Mouse (Mus musculus) layer of hippocampus, adult 11-12 months (tissue): ENCODE results near the gene Intu.

Source experiments
- DNase-seq: peaks from one replicate; pipeline ENCODE4 v3.0.0; 2022; ENCODE audit warnings: low spot score

Gene Intu

DNA sequence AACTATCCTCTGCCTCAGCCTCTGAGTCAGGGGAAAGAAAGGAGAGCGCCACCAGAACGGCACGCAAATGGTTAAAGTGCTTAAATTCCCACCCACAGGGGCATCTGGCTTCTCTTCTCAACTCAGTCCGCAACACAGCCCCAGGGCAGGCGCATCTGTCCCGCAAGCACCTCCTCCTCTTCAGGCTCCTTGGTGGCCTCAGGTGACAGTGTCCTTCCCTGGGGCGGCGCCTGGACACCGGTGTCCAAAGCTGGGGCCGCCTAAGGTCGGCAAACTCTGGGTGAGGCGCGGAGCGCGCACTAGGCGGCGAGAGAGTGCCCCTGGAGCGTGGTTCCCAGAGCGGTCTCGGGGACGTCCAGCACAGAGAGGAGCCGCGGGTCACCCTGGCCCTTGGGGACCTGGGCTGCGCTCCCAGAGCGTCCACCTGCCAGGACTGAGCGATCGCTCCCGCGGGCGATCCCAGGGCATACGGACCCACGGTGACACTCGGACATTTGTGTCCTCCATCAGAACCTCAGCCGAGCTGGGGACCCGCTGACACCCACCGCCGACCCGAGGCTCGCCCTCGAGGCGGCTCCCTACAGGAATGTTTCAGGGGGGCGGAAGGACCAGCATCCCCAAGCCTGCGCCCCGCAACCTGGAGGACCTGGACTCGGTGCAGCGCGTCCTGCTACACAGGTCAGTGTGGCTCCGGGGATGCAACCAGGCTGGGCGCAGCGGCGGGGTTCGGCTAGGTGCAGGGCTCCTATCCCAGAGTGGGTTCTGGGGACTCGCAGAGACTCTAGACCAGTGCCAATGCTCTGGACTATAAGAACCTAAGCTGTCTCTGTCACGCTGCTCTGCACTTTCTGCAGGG is at the start of gene Intu:
Gene Intu, plus strand, starts transcription at position 1 of the 856 bp plus-strand sequence.
- DNase-seq: peak; percentile 35

DNA sequence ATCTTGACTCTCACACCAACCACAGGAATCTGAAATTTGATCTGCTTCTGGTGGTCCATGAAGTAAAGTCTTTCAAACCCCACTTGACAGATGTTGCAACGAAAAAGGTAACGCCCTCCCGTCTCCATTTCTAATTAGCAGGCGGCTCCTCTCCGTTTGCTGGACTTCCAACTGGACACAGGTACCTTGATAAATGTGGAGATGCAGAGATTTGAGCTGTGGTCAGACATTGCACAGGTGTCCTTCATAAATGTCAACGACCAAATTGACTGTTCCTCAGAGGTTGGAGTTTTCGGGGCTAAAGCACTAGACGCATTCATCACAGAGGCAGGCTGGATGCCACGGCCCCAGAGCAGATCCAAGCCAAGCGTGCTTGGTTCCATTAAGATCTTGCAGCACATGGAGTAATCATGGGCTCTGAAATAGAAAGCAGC is 47.8 kb upstream of the Intu start:
- no peak for DNase-seq

DNA sequence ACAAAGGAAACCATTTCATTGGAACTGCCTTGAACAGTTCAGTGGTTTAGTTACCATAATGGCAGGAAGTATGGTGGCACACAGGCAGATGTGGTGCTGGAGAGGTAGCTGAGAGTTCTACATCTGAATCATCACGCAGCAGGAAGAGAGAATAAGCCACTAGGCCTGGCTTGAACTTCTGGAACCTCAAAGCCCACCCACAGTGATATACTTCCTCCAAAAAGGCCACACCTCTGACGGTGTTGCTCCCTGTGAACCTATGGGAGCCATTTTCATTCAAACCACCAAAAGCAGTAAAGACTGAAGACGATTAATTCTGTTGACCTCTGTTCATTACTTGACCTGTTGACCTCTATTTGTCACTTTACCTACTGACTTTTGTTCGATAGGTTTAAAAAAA is 43.7 kb upstream of the Intu start:
- no peak for DNase-seq

DNA sequence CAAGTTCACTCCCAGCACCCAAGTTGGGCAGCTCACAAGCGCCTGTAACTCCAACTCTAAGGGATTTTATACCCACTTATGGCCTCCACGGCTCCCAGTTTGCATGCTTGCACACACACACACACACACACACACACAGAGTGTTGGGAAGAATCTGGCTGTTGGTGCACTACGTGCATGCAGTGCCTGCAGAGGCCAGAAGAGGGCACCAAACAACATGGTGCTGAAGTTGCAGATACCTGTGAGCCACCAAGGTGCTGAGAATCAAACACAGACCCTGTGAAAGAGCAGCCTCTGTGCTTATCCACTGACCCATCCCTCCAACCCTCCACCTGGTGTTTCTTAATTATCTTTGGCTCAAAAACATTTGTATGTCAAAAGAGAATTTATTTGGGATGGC is 39.3 kb upstream of the Intu start:
- no peak for DNase-seq

DNA sequence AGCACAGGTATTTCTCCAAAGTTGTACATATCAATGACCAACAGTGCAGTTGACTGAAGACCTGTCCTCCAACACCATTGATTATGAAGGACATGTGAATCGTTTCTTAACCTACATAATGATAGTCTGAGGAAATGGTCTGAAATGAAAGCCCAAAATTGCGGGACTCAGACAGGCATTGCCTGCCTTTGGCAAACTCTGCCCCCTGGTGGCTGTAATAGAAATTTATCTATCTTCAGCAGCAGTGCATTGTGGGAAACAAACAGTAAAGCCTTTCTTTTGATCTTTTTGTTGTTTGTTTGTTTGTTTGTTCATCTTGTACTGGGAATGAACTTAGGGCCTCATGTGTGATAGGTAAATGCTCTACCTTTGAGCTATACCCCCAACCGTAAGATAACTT is 32.2 kb upstream of the Intu start:
- DNase-seq: no peak

DNA sequence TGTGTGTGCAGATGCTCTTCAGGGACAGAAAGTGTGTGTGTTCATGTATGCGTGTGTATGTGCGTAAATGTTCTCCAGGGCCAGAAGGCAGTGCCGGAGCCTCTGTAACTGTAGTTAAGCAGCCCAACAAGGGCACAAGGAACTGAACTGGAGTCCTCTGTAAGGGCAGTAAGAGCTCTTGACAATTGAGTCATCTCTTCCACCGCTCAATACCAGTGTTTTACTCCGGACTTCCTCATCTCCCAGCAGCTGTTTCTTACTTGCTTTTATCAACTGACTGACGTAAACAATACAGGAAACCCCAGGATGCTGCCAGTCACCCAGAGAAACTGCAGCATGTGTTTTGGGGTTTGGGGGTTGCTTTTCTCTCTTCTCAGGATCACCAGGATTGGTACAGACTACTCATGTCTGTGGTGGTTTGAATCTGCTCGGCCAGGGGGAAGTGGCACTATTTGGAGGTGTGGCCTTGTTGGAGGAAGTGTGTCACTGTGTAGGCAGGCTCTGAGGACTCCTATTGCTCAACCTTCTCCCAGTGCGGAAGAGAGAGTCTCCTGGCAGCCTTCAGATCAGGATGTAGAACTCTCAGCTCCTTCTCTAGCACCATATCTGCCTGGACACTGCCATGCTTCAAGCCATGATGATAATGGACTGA is 30.8 kb upstream of the Intu start:
- DNase-seq: no peak

DNA sequence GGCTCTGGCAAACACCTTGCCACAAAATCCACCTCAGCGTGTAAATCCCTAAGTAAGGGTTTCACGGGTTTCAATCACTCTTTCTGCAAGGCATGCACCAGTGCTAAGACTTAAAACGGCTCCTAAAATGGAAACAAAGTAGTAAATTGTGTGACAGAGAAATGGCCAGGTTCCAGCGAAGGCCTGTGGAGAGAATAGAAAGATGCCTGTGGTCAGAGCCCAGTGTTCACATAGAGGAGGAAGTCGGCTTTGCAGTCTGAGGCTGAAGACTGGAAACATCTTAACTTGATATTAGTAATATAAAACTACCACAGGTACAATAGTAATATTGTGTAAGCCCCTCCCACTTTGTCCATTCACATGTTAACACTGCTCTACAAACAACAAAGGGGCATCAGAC is 26.7 kb upstream of the Intu start:
- DNase-seq: no peak

DNA sequence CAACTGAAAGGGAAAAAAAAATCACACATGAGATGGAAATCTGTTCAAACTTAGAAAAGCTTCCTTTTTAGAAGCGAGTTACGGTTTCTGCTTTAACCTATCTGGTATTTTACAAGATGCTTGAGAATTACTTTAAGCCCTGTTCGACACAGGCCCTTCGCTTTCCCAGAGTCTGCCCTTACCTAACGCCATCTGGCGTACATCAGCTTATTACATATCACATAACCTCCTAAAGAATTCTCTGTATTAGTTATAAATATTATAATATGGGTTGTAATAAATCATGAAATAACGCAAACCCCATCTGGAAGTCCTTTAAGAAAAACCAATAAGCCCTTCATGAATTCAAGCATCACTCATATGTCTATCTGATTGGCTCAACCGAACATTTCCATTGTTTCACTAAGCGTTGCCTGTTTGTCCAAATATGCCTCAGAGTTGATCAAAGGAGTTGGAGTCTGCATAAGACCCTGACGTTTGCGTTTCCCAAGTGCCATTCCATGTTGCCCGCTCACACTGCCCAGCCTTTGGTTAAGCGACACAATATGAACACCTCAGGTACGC is 25.6 kb upstream of the Intu start:
- no peak for DNase-seq

DNA sequence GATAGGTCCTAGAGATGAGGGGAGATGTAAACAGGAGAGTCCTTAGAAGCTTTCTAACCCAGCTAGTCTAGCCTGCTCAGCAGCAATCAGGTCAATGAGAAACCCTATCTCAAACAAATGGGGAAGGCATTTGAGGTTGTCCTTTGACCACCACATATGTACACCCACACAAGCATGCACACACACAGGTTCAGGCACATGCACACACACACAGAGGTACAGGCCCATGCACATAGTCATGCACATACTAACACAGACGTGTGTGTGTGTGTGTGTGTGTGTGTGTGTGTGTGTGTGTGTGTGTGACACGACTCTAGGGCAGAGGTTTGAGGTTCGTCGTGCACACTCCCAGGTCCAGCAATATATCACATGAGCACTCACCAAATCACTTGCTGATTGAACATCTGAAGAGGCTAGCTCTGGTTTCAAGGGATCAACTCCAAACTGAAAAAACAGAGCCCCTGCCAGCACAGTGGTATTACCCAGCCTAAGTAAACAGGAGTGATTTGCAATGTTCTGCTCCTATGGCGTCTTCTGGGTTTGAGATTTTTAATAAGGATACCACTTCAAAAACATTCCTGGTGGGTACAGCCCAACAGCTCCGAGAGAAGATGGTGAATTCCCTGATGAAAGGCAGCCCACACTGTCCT is 22.0 kb upstream of the Intu start:
- no peak for DNase-seq

DNA sequence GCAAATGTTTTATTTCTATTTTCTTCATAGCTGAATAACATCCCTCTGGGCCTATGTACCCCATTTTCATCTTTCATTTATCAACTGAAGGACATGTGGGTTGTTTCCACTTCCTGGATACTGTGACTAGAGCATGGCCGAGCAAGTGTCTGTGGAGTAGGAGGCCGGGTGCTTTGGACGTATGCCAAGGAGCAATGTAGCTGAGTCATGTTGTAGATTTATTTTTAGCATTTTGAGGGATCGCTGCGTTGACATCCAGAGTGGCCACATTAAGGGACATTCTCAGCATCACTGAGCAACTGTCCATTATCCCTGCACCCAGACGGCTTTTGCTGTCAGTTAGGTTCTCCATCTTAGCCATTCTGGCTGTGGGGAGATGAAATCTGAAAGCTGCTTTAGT is 20.5 kb upstream of the Intu start:
- no peak for DNase-seq

DNA sequence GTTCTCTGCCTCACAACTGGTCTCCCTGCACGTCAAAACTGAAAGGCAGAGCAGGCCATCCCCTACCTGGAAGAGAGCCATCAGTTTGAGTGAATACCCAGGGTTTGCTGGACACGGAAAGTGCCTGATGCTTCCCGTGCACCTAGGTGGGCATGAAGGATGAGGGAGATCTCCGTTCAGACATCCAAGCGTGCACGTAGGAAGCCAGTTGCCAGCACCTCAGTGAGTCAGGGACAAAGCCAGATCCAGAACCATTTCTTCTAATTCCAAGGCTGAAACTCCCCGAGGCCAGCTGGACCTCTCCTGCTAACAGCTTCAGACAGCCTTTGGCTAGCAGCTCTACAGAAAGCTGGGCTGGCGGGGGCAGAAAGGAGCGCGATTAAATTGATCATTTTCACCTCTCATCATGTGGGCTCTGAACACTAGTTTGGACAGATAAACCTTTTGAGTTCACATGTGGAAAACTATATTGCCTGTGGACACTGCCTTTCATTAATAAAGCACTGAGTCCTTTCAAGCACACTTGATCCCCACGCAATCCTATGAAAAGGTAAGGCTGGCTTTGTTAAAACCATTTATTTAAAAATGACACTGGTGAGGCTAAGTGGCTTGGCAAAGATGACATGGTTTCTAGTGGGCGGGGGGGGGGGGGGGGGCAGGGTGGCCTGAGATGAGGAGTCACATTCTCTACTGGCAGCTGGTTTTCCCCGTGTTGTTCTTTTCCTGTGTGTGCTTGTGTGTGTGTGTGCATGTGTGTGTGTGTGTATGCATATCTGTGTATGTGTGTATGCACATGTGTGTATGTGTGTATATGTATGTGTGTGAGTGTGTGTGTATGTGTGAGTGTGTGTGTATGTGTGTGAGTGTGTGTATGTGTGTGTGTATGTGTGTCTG is 17.9 kb upstream of the Intu start:
- no peak for DNase-seq

DNA sequence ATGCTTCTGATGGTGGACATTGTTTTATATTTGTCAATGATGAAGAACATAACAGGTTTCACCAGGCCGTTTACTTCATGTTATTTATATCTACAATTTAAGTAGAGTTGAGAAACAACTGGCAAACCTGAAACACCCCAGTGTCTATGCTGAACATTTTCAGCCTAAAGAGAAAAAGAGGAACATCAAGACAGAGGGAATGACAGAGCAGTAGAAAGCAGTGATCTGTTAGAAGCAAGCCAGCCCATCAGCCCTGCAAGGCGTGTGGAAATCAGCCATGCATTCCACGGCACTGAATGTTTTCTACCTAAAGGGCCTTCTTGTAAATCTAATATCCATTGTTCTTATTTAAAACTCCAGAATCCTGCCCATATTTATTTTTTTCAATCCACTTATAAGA is 12.8 kb upstream of the Intu start:
- no peak for DNase-seq

DNA sequence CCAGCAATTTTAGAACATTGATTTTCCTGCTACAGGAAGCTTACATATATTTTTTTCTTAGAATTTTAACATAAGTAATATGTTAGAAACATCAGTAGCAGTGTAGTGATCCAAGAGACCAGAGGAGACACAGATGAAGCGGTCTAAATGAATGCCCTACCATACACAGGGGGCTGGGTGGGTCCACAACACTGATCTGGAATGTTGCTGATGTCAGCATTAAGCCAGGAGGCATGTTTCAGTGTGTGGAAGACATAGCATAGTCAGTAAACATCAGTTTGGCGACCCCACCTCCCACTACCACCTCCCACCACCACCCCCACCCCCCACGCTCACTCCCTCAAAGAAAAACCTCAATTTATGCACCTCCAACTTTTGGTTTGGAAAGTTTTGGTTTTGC is 11.5 kb upstream of the Intu start:
- no peak for DNase-seq

DNA sequence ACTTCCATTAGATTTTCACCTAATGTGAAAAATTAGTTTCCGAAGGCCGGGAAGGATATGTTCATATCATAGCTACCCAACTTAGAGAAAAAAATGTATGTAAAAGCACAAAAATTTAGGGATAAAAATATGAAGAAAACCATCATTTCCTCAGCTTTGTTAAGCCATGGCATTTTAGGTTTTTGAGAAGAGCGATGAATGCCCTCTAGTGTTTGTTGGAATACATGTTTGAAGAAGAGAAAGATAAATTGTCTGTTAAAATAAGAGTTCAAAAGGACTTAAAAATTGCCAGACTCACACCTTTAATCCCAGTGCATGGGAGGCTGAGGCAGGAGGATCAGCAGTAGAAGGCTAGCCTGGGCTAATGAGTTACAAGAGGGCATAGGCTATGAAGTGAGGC is 10.5 kb upstream of the Intu start:
- DNase-seq: no peak

DNA sequence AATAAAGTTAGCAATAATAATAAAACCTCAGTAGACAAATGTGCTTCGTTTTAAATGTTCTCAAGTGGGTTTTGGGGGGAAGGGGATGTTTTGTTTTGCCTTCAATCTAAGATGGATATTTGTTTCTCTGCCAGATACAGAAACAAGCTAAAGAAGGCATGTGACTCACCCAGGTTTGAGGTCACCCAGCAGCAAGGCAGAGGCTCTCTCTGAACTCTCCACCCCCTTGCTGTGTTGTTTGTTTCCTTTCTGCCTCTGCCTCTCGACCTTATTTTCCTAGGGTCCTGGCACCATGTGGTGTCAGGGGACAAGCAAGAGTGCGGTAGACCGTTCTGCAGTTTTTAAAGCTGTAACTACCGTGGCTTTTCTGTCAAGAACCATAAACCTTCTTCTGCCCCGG is 8.6 kb upstream of the Intu start:
- no peak for DNase-seq

DNA sequence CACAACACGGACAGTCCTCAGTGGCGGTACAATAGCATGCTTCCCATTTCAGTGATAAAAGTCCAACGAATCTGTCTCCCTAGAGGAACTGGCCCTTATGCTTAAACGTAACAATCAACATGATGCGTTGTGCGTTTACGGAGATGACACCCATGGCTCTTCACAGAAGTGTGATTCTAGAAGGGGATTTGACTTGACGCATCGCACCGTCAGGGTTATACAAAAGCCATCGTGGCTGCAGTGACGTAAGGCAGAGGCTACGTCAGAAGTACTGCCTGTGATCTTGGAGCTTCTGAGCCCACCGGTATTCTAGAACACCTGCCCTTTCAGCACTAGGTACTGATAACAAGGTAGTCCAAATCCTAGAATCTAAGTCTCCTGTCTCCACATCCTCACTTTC is 8.2 kb upstream of the Intu start:
- DNase-seq: no peak

DNA sequence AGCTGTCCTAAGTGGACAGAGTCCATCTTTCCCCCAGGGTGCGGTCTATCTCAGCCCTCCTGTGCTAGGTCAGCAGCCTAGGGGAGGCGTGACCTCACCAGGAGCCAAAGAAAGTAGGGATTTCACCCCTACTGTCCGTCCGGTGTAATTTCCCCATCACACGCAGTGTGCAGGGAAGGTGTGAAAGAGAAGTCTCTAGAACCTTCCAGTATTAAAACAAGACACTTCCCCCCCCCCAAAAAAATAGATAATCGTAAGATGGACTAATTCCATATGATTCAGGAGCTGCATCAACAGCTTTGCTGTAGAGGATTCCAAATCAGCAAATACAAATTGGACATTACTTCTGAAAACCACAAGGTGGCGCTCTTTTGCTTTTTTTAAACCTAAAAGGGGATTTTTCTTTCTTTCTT is 7.7 kb upstream of the Intu start:
- DNase-seq: no peak

DNA sequence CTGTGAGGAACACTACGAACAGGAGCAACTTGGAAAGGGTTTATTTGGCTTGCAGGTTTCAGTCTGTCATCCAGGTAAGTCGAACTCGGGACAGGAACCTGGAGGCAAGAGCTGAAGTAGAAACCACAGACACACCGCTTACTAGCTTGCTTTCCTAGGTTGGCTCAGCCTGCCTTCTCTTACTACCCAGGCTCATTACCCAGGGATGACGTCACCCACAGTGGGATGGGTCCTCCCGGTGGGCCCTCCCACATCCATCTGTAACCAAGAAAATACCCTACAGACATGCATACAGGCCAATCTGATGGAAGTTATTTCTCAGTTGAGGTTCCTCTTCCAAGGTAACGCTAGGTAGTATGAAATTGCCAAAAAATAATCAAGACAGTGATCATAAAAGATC is 6.2 kb upstream of the Intu start:
- DNase-seq: no peak

DNA sequence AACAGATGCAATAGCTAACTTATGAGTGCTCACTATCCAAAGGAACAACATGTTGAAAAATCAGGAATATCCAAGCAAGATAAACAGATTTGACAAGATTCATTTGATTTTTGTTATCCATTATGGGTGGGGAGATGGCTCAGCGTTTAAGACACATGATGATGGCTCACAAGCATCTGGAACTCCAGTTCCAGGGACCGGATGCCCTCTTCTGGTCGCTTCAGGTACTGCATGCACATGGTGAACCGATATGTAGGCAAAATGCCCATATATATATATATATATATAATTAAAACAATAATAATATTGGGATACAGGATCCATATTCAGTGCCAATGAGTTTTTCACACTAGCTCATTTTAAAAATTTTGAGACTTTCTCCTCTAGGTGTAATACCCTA is 5.7 kb upstream of the Intu start:
- peak; percentile 43 for DNase-seq

DNA sequence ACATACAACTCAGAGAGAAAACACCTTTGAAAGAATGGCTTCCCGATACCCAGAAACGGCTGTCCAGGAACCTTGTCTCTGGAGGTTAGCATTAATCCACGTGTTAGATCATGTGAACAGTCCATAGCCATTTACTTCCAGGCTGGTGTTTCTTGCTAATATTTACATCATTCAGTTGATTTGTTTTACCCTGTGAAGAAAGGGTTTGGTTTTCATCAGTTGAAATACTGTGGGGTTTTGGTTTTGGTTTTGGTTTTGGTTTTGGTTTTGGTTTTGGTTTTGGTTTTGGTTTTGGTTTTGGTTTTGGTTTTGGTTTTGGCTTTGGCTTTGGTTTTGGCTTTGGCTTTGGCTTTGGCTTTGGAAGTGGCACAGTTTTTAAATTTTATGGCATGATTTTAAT is 5.0 kb upstream of the Intu start:
- no peak for DNase-seq

DNA sequence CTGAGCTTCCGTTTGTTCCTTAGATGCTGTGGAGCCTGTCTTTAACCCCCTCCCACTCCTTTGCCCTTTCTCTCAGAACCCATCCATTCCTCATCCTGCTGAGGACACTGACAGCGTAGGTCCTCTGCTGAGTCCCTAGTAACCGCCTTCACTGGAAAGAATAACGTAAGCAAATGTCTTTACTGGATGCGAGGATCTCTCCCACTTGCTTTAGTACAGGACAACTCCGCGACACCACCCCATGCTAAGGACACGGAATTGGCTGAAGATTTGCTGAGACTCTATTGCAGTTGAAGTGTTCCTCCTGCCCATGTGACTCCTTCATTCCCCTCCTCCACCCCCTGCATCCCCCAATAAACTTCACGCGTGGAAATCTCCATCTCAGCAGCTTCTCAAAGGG is 3.9 kb upstream of the Intu start:
- DNase-seq: no peak
